Mouse (Mus musculus) naive thymus-derived CD4-positive, alpha-beta T cell, adult 2 months (primary cell): ENCODE results near the gene Yes1.
A peak's percentile ranks its signal among the peaks of the same experiment; 100 is the strongest.
"Not testable (repeated sequence)": the region's sequence is repeated elsewhere in the genome, so short reads cannot be mapped to it uniquely, and the experiment has no call there.

Source experiments
- DNase-seq: peaks from one replicate; pipeline ENCODE4 v3.0.0-alpha.2; 2011; ENCODE audit warnings: low read depth

Yes1 gene

GRCm38 (mm10) chr5:32610801-32611340, at the start of gene Yes1:
Gene Yes1 (plus strand): TSS chr5:32611171.
- DNase-seq: peak; percentile 79

- DNase-seq: no peak
These were observed 46.3 kb upstream of the Yes1 start for GRCm38 (mm10) chr5:32564697-32565096.

- DNase-seq: no peak
These were observed 39.2 kb upstream of the Yes1 start for GRCm38 (mm10) chr5:32571802-32572201.

GRCm38 (mm10) chr5:32588136-32588535, 22.8 kb upstream of the Yes1 start:
- peak; percentile 61 for DNase-seq

- DNase-seq: peak; percentile 72
These were observed 17.2 kb upstream of the Yes1 start for GRCm38 (mm10) chr5:32593793-32594192.

- peak; percentile 16 for DNase-seq
These were observed 16.6 kb upstream of the Yes1 start for GRCm38 (mm10) chr5:32594358-32594757.

GRCm38 (mm10) chr5:32605911-32606310, 5.1 kb upstream of the Yes1 start:
- no peak for DNase-seq

- DNase-seq: peak; percentile 15
These were observed 3.1 kb upstream of the Yes1 start for GRCm38 (mm10) chr5:32607776-32608355.

- no peak for DNase-seq
These were observed 2.5 kb upstream of the Yes1 start for GRCm38 (mm10) chr5:32608516-32608915.

GRCm38 (mm10) chr5:32610064-32610800, 739 bp upstream of the Yes1 start:
- peak; percentile 61 for DNase-seq

GRCm38 (mm10) chr5:32611341-32611961, 480 bp downstream of the Yes1 start:
- no peak for DNase-seq

- no peak for DNase-seq
These were observed 3.3 kb downstream of the Yes1 start for GRCm38 (mm10) chr5:32614291-32614690.

GRCm38 (mm10) chr5:32614691-32615090, 3.7 kb downstream of the Yes1 start:
- DNase-seq: no peak

GRCm38 (mm10) chr5:32616489-32616888, 5.5 kb downstream of the Yes1 start:
- DNase-seq: not testable (repeated sequence)

GRCm38 (mm10) chr5:32617851-32618250, 6.9 kb downstream of the Yes1 start:
- no peak for DNase-seq

- no peak for DNase-seq
These were observed 12.7 kb downstream of the Yes1 start for GRCm38 (mm10) chr5:32623649-32624048.

GRCm38 (mm10) chr5:32624777-32625176, 13.8 kb downstream of the Yes1 start:
- DNase-seq: no peak

GRCm38 (mm10) chr5:32633185-32633584, 22.2 kb downstream of the Yes1 start:
- DNase-seq: no peak

- DNase-seq: peak; percentile 51
These were observed 46.4 kb downstream of the Yes1 start for GRCm38 (mm10) chr5:32657386-32657785.

GRCm38 (mm10) chr5:32682475-32682874, 71.5 kb downstream of the Yes1 start:
- no peak for DNase-seq

GRCm38 (mm10) chr5:32693411-32693810, 82.4 kb downstream of the Yes1 start:
- no peak for DNase-seq

- DNase-seq: no peak
These were observed 86.4 kb downstream of the Yes1 start for GRCm38 (mm10) chr5:32697208-32697867.
